Mouse (Mus musculus) layer of hippocampus, adult 9-11 months (tissue): Measurements from ENCODE around the gene Smarce1.
A peak's percentile ranks its signal among the peaks of the same experiment; 100 is the strongest.
"Not testable (repeated sequence)": the region's sequence is repeated elsewhere in the genome, so short reads cannot be mapped to it uniquely, and the experiment has no call there.

Experiments used
- DNase-seq: peaks from one replicate; pipeline ENCODE4 v3.0.0; 2022

Gene Smarce1

GRCm38 (mm10) chr11:99230261-99231048 lies at the start of gene Smarce1:
Smarce1 (minus strand) TSS chr11:99231017.
- DNase-seq: peak; percentile 59

- DNase-seq: no peak
Measured at GRCm38 (mm10) chr11:99279986-99280385, 49.2 kb upstream of the Smarce1 start.

- no peak for DNase-seq
Measured at GRCm38 (mm10) chr11:99276786-99277185, 46.0 kb upstream of the Smarce1 start.

GRCm38 (mm10) chr11:99275624-99276023 lies 44.8 kb upstream of the Smarce1 start:
- no peak for DNase-seq

GRCm38 (mm10) chr11:99272721-99273120 lies 41.9 kb upstream of the Smarce1 start:
- DNase-seq: no peak

- no peak for DNase-seq
Measured at GRCm38 (mm10) chr11:99269192-99269591, 38.4 kb upstream of the Smarce1 start.

- DNase-seq: no peak
Measured at GRCm38 (mm10) chr11:99265796-99266195, 35.0 kb upstream of the Smarce1 start.

- peak; percentile 62 for DNase-seq
Measured at GRCm38 (mm10) chr11:99265220-99265619, 34.4 kb upstream of the Smarce1 start.

- DNase-seq: no peak
Measured at GRCm38 (mm10) chr11:99256213-99256612, 25.4 kb upstream of the Smarce1 start.

- DNase-seq: no peak
Measured at GRCm38 (mm10) chr11:99255316-99255715, 24.5 kb upstream of the Smarce1 start.

GRCm38 (mm10) chr11:99253893-99254292 lies 23.1 kb upstream of the Smarce1 start:
- DNase-seq: no peak

GRCm38 (mm10) chr11:99252671-99253070 lies 21.9 kb upstream of the Smarce1 start:
- no peak for DNase-seq

GRCm38 (mm10) chr11:99250666-99251065 lies 19.8 kb upstream of the Smarce1 start:
- DNase-seq: no peak

GRCm38 (mm10) chr11:99250241-99250640 lies 19.4 kb upstream of the Smarce1 start:
- peak; percentile 45 for DNase-seq

- DNase-seq: no peak
Measured at GRCm38 (mm10) chr11:99249115-99249514, 18.3 kb upstream of the Smarce1 start.

GRCm38 (mm10) chr11:99247916-99248315 lies 17.1 kb upstream of the Smarce1 start:
- no peak for DNase-seq

- DNase-seq: not testable (repeated sequence)
Measured at GRCm38 (mm10) chr11:99244519-99244918, 13.7 kb upstream of the Smarce1 start.

GRCm38 (mm10) chr11:99243820-99244374 lies 13.1 kb upstream of the Smarce1 start, which contains the start of gene Krt222:
Krt222 (minus strand) TSS chr11:99244085.
- peak; percentile 27 for DNase-seq

GRCm38 (mm10) chr11:99243200-99243819 lies 12.5 kb upstream of the Smarce1 start:
- no peak for DNase-seq

GRCm38 (mm10) chr11:99242056-99242455 lies 11.2 kb upstream of the Smarce1 start:
- no peak for DNase-seq

- DNase-seq: no peak
Measured at GRCm38 (mm10) chr11:99238468-99238867, 7.7 kb upstream of the Smarce1 start.

- no peak for DNase-seq
Measured at GRCm38 (mm10) chr11:99231049-99231816, 416 bp upstream of the Smarce1 start.

- DNase-seq: no peak
Measured at GRCm38 (mm10) chr11:99229641-99230260, 1.1 kb downstream of the Smarce1 start.
